Mouse (Mus musculus): ENCODE results near the gene Mrs2. TPM values are rescaled to one million over a fixed set of nuclear protein-coding genes. Genes with fewer than 3 reads are reported as not detected.
A peak's percentile ranks its signal among the peaks of the same experiment; 100 is the strongest.

Mrs2 gene
- polyA plus RNA-seq, 1 experiment from 2014 or later, result 14.0 TPM

- Histone ChIP-seq H3K36me3 (no peaks in the 10 kb centered on the region), H3K9ac (no peak overlapping the region), H3K27ac (no peak overlapping the region), H3K9me3 (no peaks in the 10 kb centered on the region), H3K4me3 (no peak overlapping the region), H3K4me1 (peaks cover 4% of the 10 kb centered on the region; the same call in 1 of the 2 replicates), H3K27me3 (no peaks in the 10 kb centered on the region), H3K4me2 (no peak overlapping the region)
- no peak for ATAC-seq (ENCODE audit: insufficient number of reproducible peaks, insufficient read depth, low FRiP score, low TSS enrichment, low read depth)
- 84% methylated on average over 5 of the region's 5 CpGs for WGBS
These were observed 73.0 kb downstream of the Mrs2 start for GRCm38 (mm10) chr13:24947158-24947557.

GRCm38 (mm10) chr13:24945567-24945966 is 74.6 kb downstream of the Mrs2 start:
- no peak overlapping the region for H3K4me3 ChIP-seq
- no peak overlapping the region for H3K4me2 ChIP-seq
- H3K9me3 ChIP-seq, result no peaks in the 10 kb centered on the region
- no peaks in the 10 kb centered on the region for H3K36me3 ChIP-seq
- peaks cover 4% of the 10 kb centered on the region; the same call in 1 of the 2 replicates for H3K4me1 ChIP-seq
- H3K9ac ChIP-seq, result no peak overlapping the region
- ATAC-seq (ENCODE audit: insufficient number of reproducible peaks, insufficient read depth, low FRiP score, low TSS enrichment, low read depth), result no peak
- peak overlapping the region; percentile 48; the same call in 1 of the 2 replicates for H3K27ac ChIP-seq
- no peaks in the 10 kb centered on the region for H3K27me3 ChIP-seq
- 8% methylated on average over 4 of the region's 4 CpGs for WGBS

- Histone ChIP-seq H3K4me3 (no peak overlapping the region), H3K9ac (no peak overlapping the region), H3K27ac (no peak overlapping the region), H3K27me3 (no peaks in the 10 kb centered on the region), H3K36me3 (no peaks in the 10 kb centered on the region), H3K9me3 (no peaks in the 10 kb centered on the region), H3K4me2 (no peak overlapping the region), H3K4me1 (peaks cover 8% of the 10 kb centered on the region)
- WGBS, result 71% methylated on average over 8 of the region's 8 CpGs
- no peak for ATAC-seq (ENCODE audit: insufficient number of reproducible peaks, insufficient read depth, low FRiP score, low TSS enrichment, low read depth)
These were observed 76.9 kb downstream of the Mrs2 start for GRCm38 (mm10) chr13:24943303-24943702.

- H3K4me1 ChIP-seq, result peaks cover 14% of the 10 kb centered on the region
- WGBS, result 50% methylated on average over 17 of the region's 17 CpGs
- ATAC-seq (ENCODE audit: insufficient number of reproducible peaks, insufficient read depth, low FRiP score, low TSS enrichment, low read depth), result no peak
- no peak within 1 kb of the TSS for H3K9ac ChIP-seq
- H3K4me3 ChIP-seq, result no peak within 1 kb of the TSS
- H3K27ac ChIP-seq, result no peak within 1 kb of the TSS
- H3K36me3 ChIP-seq, result no peaks in the 10 kb centered on the region
- H3K4me2 ChIP-seq, result no peak within 1 kb of the TSS
- no peaks in the 10 kb centered on the region for H3K9me3 ChIP-seq
- H3K27me3 ChIP-seq, result no peaks in the 10 kb centered on the region
These were observed 77.5 kb downstream of the Mrs2 start, which contains the start of gene Gpld1 for GRCm38 (mm10) chr13:24942512-24943282. TSS of gene Gpld1 (plus strand) at chr13:24943152.

- no peak for ATAC-seq (ENCODE audit: insufficient number of reproducible peaks, insufficient read depth, low FRiP score, low TSS enrichment, low read depth)
- Histone ChIP-seq H3K36me3 (no peaks in the 10 kb centered on the region), H3K9me3 (no peaks in the 10 kb centered on the region), H3K9ac (no peak overlapping the region), H3K4me3 (no peak overlapping the region), H3K27ac (no peak overlapping the region), H3K27me3 (no peaks in the 10 kb centered on the region), H3K4me1 (peaks cover 18% of the 10 kb centered on the region), H3K4me2 (no peak overlapping the region)
- WGBS, result 79% methylated on average over 9 of the region's 9 CpGs
These were observed 80.7 kb downstream of the Mrs2 start for GRCm38 (mm10) chr13:24939472-24939871.

GRCm38 (mm10) chr13:24938683-24939082 is 81.5 kb downstream of the Mrs2 start:
- 32% methylated on average over 9 of the region's 9 CpGs for whole genome bisulfite sequencing
- H3K4me1 ChIP-seq, result peaks cover 18% of the 10 kb centered on the region
- no peaks in the 10 kb centered on the region for H3K36me3 ChIP-seq
- no peaks in the 10 kb centered on the region for H3K27me3 ChIP-seq
- no peak overlapping the region for H3K9ac ChIP-seq
- H3K4me2 ChIP-seq, result no peak overlapping the region
- no peak for ATAC-seq (ENCODE audit: insufficient number of reproducible peaks, insufficient read depth, low FRiP score, low TSS enrichment, low read depth)
- H3K27ac ChIP-seq, result no peak overlapping the region
- no peak overlapping the region for H3K4me3 ChIP-seq
- no peaks in the 10 kb centered on the region for H3K9me3 ChIP-seq

- Histone ChIP-seq H3K36me3 (no peaks in the 10 kb centered on the region), H3K9me3 (no peaks in the 10 kb centered on the region), H3K27me3 (no peaks in the 10 kb centered on the region), H3K4me3 (peak overlapping the region; percentile 90), H3K4me2 (peak overlapping the region; percentile 76), H3K27ac (peak overlapping the region; percentile 76), H3K4me1 (peaks cover 18% of the 10 kb centered on the region), H3K9ac (peak overlapping the region; percentile 96)
- ATAC-seq (ENCODE audit: insufficient number of reproducible peaks, insufficient read depth, low FRiP score, low TSS enrichment, low read depth), result no peak
- WGBS, result 16% methylated on average over 12 of the region's 12 CpGs
These were observed 82.4 kb downstream of the Mrs2 start for GRCm38 (mm10) chr13:24937839-24938166.

Other genes with a start within 250 kb of the Mrs2 start
- 18.2 and 18.3 TPM in 2 replicates for gene BC005537, start 218.7 kb downstream of the Mrs2 start, polyA plus RNA-seq (2015; fragmentation: Nextera tagmentation; extraction: Ambion mirVana)
- gene Acot13, start 188.8 kb downstream of the Mrs2 start, polyA plus RNA-seq (2015; fragmentation: Nextera tagmentation; extraction: Ambion mirVana), result 72.1 and 73.8 TPM in 2 replicates
- 58.8 and 59.2 TPM in 2 replicates for gene Tdp2, start 188.7 kb downstream of the Mrs2 start, polyA plus RNA-seq (2015; fragmentation: Nextera tagmentation; extraction: Ambion mirVana)
- gene D130043K22Rik, start 175.2 kb downstream of the Mrs2 start, polyA plus RNA-seq (2015; fragmentation: Nextera tagmentation; extraction: Ambion mirVana), result 0.22 and 0.87 TPM in 2 replicates
- gene Aldh5a1, start 82.7 kb downstream of the Mrs2 start, polyA plus RNA-seq (2015; fragmentation: Nextera tagmentation; extraction: Ambion mirVana), result 6.7 and 6.9 TPM in 2 replicates
- 0.79 and 3.3 TPM in 2 replicates for gene Gpld1, start 77.2 kb downstream of the Mrs2 start, polyA plus RNA-seq (2015; fragmentation: Nextera tagmentation; extraction: Ambion mirVana)
- gene Dcdc2a, start 35.6 kb upstream of the Mrs2 start, polyA plus RNA-seq (2015; fragmentation: Nextera tagmentation; extraction: Ambion mirVana), result 0.73 and 1.3 TPM in 2 replicates